Mouse (Mus musculus): Measurements from ENCODE around the gene Tmem106c.

Gene Tmem106c

GRCm38 (mm10) chr15:97963989-97964835 lies at the start of gene Tmem106c:
TSS of gene Tmem106c (plus strand) at chr15:97964200.
- peak; percentile 71 for DNase-seq (ENCODE audit: low spot score)

DNA sequence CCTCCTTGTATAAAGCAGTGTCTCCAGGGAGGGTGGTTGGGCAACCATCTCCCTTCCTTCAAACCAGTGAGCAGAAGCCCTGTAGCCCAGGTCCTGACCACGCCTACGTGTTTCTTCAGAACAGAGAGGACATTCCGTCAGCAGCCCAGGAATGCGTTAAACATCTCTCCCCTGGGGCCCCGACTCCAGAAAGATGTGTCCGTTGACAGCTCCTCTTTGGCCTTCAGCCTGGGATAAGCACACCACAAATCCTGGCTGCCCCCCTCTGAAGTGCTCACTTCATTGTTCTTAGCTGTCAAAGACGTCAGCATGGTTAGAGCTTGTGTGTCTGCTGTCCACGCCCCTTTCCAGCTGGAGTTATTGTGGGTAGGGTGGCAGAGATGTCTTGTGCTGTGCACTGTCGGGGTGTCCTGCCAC lies 49.7 kb upstream of the Tmem106c start:
- DNase-seq (ENCODE audit: low spot score), result no peak

DNA sequence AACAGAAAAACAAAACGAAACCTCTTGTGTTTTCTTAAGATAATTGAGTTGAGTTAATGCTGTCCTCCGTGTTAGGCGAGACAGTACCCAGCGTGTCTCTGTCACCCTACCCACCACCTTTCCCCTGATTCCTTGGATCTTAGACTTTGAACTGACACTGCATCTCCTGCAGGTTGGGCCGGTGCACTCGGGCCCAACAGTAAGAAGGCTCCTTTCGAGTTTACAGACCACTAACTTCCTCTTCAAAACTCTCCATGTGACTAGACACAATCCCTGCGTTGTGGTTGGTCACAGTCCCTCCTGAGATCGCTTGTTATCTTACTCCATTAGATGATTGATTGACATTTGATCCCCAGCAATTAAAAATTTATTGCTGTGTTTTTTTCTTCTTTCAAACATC lies 46.0 kb upstream of the Tmem106c start:
- DNase-seq (ENCODE audit: low spot score), result no peak

- no peak for DNase-seq (ENCODE audit: low spot score)
Measured at GRCm38 (mm10) chr15:97919217-97919616, 44.8 kb upstream of the Tmem106c start.

DNA sequence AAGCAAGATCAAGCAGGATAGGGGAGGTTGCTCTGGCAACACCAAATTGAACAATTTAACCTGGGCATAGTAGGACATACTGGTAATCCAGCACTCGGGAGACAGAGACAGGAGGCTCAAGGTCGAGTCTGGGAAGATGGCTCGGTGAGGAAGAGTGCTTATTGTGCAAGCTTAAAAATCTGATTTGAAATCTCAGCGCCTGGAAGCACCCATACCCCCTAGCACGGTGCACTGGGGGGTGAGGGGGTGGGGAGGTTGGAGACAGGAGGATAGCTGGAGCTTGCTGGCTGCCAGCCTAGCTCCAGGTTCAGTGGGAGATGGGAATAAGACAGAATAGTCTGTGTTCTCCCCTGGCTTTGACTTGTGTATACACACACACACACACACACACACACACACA lies 43.7 kb upstream of the Tmem106c start:
- DNase-seq (ENCODE audit: low spot score), result no peak

GRCm38 (mm10) chr15:97921796-97922195 lies 42.2 kb upstream of the Tmem106c start:
- DNase-seq (ENCODE audit: low spot score), result no peak

- DNase-seq (ENCODE audit: low spot score), result no peak
Measured at GRCm38 (mm10) chr15:97922421-97922820, 41.6 kb upstream of the Tmem106c start.

- DNase-seq (ENCODE audit: low spot score), result no peak
Measured at GRCm38 (mm10) chr15:97927018-97927417, 37.0 kb upstream of the Tmem106c start.

GRCm38 (mm10) chr15:97927821-97928220 lies 36.2 kb upstream of the Tmem106c start:
- DNase-seq (ENCODE audit: low spot score), result no peak

- DNase-seq (ENCODE audit: low spot score), result no peak
Measured at GRCm38 (mm10) chr15:97929259-97929824, 34.7 kb upstream of the Tmem106c start.

GRCm38 (mm10) chr15:97932441-97932840 lies 31.6 kb upstream of the Tmem106c start:
- no peak for DNase-seq (ENCODE audit: low spot score)

DNA sequence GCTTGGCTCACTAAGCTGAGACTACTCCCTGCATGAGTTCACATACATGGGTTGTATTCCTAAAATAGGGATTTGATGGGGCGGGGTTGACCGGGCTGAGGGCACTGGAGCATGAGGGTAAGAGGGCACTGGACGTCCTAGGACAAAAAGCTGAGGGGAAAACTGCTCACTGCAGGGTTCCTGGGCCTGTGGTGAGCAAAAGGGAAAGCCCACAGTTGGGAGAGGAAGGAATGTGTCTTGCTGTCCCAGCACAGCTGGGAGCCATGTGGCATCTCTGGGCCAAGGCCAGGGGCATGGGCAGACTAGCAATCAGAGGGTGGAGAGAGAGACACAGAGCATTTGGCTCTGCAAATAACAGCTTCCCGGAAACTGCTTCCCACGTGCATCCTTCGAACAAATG lies 25.4 kb upstream of the Tmem106c start:
- DNase-seq (ENCODE audit: low spot score), result no peak

DNA sequence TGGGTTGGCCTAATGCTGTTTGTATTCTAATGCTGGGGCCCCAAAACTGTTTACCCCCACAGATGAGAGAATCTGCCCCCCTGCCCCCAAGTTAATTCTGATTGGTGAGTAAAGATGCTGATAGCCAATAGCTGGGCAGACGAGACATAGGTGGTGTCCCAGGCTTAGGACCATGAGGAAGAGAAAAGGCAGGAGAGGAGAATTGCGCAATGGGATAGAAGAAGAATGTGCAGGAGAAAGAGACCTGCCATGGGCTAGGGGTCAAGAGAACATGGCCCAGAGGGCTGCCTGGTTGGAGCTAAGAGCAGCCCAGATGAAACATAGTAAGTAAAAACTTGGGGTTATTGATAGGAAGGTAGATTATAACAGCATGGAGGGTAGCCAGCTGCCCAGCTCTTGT lies 23.9 kb upstream of the Tmem106c start:
- no peak for DNase-seq (ENCODE audit: low spot score)

GRCm38 (mm10) chr15:97941306-97941705 lies 22.7 kb upstream of the Tmem106c start:
- DNase-seq (ENCODE audit: low spot score), result no peak

- DNase-seq (ENCODE audit: low spot score), result no peak
Measured at GRCm38 (mm10) chr15:97942538-97942937, 21.5 kb upstream of the Tmem106c start.

- no peak for DNase-seq (ENCODE audit: low spot score)
Measured at GRCm38 (mm10) chr15:97943356-97943755, 20.6 kb upstream of the Tmem106c start.

DNA sequence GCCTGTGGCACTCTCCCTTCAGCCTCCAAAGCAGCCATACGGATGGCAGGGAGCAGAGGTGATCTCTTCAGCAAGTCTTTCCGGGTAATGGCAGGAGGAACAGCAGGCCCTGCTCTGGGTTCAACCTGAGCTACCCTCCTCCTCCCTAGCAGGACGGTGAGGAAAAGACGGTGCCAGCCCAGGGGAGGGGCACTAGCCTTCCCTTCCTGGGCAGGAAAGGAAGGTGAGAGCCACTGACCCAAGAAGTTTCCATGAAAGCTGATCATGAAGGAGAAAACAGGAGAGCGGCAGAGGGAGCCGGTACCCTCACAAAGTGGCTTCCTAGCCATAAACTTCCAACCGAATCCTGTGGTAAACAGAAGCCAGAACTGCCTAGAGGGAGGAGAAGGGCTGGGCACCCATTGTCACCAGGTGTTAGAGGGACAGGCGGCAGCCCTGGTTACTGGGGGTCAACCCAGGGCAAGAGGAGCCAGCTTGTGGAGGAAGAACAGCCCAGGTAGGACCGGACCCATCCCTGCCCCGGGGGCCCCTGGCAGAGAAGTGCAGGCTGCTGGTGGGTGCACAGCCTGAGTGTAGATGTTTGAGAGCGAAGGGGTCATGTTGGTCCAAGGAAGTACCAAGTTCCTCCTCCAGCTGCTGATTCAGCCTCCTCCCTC lies 19.0 kb upstream of the Tmem106c start:
- no peak for DNase-seq (ENCODE audit: low spot score)

DNA sequence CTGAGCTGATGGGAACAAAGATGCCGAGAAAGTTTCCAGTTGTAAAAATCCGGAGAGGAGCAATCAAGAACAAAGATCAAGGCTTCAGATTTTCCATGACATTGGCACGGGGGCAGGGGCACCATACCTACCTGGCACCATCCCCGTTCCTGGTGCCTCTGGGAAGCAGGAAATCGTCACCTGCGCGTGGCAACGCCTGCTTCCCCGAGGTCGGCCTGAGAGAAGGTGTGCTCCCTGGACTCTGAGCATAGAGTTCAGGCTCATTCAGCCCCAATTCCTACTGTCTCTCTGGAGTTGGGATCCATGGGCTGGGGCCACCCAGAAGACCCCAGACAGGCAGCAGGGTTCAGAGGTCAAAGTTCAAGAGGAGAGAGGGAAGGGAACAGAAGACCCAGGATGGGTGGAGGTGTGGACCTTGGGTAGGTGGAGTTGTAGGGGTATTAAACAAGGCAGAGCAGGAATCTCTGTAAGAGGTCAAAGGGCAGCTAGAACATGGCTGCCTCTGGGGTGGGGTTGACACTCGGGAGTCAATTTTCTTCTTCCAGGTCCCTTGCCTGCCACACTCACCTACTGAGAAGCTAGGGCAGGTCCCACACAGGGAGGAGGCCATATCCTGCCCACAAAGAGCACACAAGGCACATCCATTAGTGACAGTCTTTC lies 18.2 kb upstream of the Tmem106c start:
- DNase-seq (ENCODE audit: low spot score), result no peak

- DNase-seq (ENCODE audit: low spot score), result no peak
Measured at GRCm38 (mm10) chr15:97948720-97949119, 15.3 kb upstream of the Tmem106c start.

- no peak for DNase-seq (ENCODE audit: low spot score)
Measured at GRCm38 (mm10) chr15:97949706-97950105, 14.3 kb upstream of the Tmem106c start.

GRCm38 (mm10) chr15:97950240-97950639 lies 13.8 kb upstream of the Tmem106c start:
- no peak for DNase-seq (ENCODE audit: low spot score)

DNA sequence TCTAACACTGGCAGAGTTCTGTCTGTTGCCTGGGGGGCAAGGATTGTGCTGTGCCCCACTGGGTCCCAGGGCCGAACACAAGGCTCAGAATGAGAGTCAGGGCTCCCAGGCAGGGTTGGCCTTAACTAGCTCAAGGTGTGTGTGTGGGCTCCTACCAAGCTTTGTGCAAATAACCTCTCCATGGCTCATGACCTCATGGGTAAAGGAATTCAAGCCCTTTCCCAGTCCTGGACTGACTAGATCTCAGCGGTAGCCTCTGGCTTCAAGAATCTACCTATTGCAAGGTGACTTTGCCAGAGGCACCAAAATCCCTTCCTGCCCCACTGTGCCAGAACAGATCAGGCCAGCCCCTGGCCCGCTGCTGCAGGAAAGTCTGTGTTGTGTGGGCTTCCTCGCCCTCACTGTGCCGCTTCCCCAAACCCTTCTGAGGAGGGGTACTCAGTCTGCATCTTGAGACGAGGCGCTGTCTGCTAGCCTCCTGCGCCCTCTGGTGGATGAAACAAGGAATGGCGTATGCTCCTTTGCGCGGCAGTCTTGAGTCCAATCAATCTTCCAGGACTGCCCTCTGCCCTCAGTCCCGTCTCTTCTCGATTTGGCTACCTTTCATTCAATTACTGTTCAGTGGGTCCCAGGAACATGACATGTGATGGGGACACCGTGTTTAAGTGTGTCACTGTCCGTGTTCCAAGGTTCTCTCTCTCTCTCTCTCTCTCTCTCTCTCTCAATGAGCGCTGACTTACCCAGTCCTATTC lies 11.7 kb upstream of the Tmem106c start:
- DNase-seq (ENCODE audit: low spot score), result no peak

All from urinary bladder, postnatal 10 days (tissue).